Mouse (Mus musculus): ENCODE measurements around the gene Cdk6.
"Not testable (repeated sequence)": the region's sequence is repeated elsewhere in the genome, so short reads cannot be mapped to it uniquely, and the experiment has no call there.

Cdk6 gene

GRCm38 (mm10) chr5:3376167-3376566, 34.9 kb downstream of the Cdk6 start:
- DNase-seq (ENCODE audit: low read depth), result no peak

GRCm38 (mm10) chr5:3379252-3379651, 38.0 kb downstream of the Cdk6 start:
- no peak for DNase-seq (ENCODE audit: low read depth)

GRCm38 (mm10) chr5:3380692-3381233, 39.5 kb downstream of the Cdk6 start:
- DNase-seq (ENCODE audit: low read depth), result no peak

GRCm38 (mm10) chr5:3381795-3382194, 40.5 kb downstream of the Cdk6 start:
- no peak for DNase-seq (ENCODE audit: low read depth)

- DNase-seq (ENCODE audit: low read depth), result no peak
These were observed 41.2 kb downstream of the Cdk6 start for GRCm38 (mm10) chr5:3382343-3383040.

GRCm38 (mm10) chr5:3383547-3383946, 42.3 kb downstream of the Cdk6 start:
- peak; percentile 43 for DNase-seq (ENCODE audit: low read depth)

GRCm38 (mm10) chr5:3385078-3385477, 43.8 kb downstream of the Cdk6 start:
- no peak for DNase-seq (ENCODE audit: low read depth)

- no peak for DNase-seq (ENCODE audit: low read depth)
These were observed 44.9 kb downstream of the Cdk6 start for GRCm38 (mm10) chr5:3386021-3386730.

- DNase-seq (ENCODE audit: low read depth), result no peak
These were observed 45.4 kb downstream of the Cdk6 start for GRCm38 (mm10) chr5:3386731-3387087.

- no peak for DNase-seq (ENCODE audit: low read depth)
These were observed 45.9 kb downstream of the Cdk6 start for GRCm38 (mm10) chr5:3387138-3387537.

GRCm38 (mm10) chr5:3392856-3393255, 51.6 kb downstream of the Cdk6 start:
- no peak for DNase-seq (ENCODE audit: low read depth)

GRCm38 (mm10) chr5:3394145-3394544, 52.9 kb downstream of the Cdk6 start:
- DNase-seq (ENCODE audit: low read depth), result no peak

- no peak for DNase-seq (ENCODE audit: low read depth)
These were observed 53.7 kb downstream of the Cdk6 start for GRCm38 (mm10) chr5:3395020-3395419.

GRCm38 (mm10) chr5:3396214-3396613, 54.9 kb downstream of the Cdk6 start:
- no peak for DNase-seq (ENCODE audit: low read depth)

- no peak for DNase-seq (ENCODE audit: low read depth)
These were observed 55.8 kb downstream of the Cdk6 start for GRCm38 (mm10) chr5:3396910-3397575.

GRCm38 (mm10) chr5:3399784-3400494, 58.7 kb downstream of the Cdk6 start:
- no peak for DNase-seq (ENCODE audit: low read depth)

- no peak for DNase-seq (ENCODE audit: low read depth)
These were observed 63.8 kb downstream of the Cdk6 start for GRCm38 (mm10) chr5:3405102-3405501.

GRCm38 (mm10) chr5:3405503-3405902, 64.2 kb downstream of the Cdk6 start:
- DNase-seq (ENCODE audit: low read depth), result no peak

- no peak for DNase-seq (ENCODE audit: low read depth)
These were observed 66.6 kb downstream of the Cdk6 start for GRCm38 (mm10) chr5:3407926-3408325.

GRCm38 (mm10) chr5:3418183-3418582, 76.9 kb downstream of the Cdk6 start:
- DNase-seq (ENCODE audit: low read depth), result not testable (repeated sequence)

GRCm38 (mm10) chr5:3420094-3420831, 79.0 kb downstream of the Cdk6 start:
- no peak for DNase-seq (ENCODE audit: low read depth)

GRCm38 (mm10) chr5:3420832-3421228, 79.5 kb downstream of the Cdk6 start:
- DNase-seq (ENCODE audit: low read depth), result peak; percentile 39
